Mouse (Mus musculus) forebrain, postnatal 0 days (tissue): ENCODE data around the gene Epm2aip1. TPM values are rescaled to one million over a fixed set of nuclear protein-coding genes. Genes with fewer than 3 reads are reported as not detected.

Experiments used
- ATAC-seq: fragments of 200-750 bp; cut with Nextera tagmentation; 2 replicates; pipeline ENCODE4 v1.8.0; 2017; ENCODE audit warnings: mild to moderate bottlenecking, moderate library complexity
- DNase-seq: peaks from one replicate; pipeline ENCODE4 v3.0.0-alpha.2; 2015
- H3K27ac ChIP-seq: fragments of 300-500 bp; sonication (generic); 2 replicates; pipeline ENCODE4 v1.5.1; 2014; ENCODE audit warnings: low read depth, mild to moderate bottlenecking, antibody characterized with exemption, low read length, moderate library complexity, mixed read lengths
- H3K27me3 ChIP-seq: fragments of 300-500 bp; sonication (generic); 2 replicates; pipeline ENCODE4 v1.6.1; 2014; ENCODE audit warnings: mild to moderate bottlenecking, low read length, mixed read lengths; ENCODE audit not compliant: insufficient read depth
- H3K36me3 ChIP-seq: fragments of 300-500 bp; sonication (generic); 2 replicates; pipeline ENCODE4 v1.6.1; 2014; ENCODE audit warnings: mild to moderate bottlenecking, moderate library complexity; ENCODE audit not compliant: insufficient read depth
- H3K4me1 ChIP-seq: fragments of 300-500 bp; sonication (generic); 2 replicates; pipeline ENCODE4 v1.6.1; 2014; ENCODE audit warnings: antibody characterized with exemption; ENCODE audit not compliant: insufficient read depth
- H3K4me2 ChIP-seq: fragments of 300-500 bp; sonication (generic); 2 replicates; pipeline ENCODE4 v1.6.1; 2014; ENCODE audit warnings: low read depth, mild to moderate bottlenecking, moderate library complexity
- H3K4me3 ChIP-seq: fragments of 300-500 bp; sonication (generic); 2 replicates; pipeline ENCODE4 v1.5.1; 2014; ENCODE audit warnings: low read depth, low read length, mixed read lengths
- H3K9ac ChIP-seq: fragments of 300-500 bp; sonication (generic); 2 replicates; pipeline ENCODE4 v1.6.1; 2014; ENCODE audit warnings: mild to moderate bottlenecking
- H3K9me3 ChIP-seq: fragments of 300-500 bp; sonication (generic); 2 replicates; pipeline ENCODE4 v1.6.1; 2016; ENCODE audit warnings: low read length
- CTCF ChIP-seq: sonication (generic); IDR thresholded peaks from 2 replicates; pipeline ENCODE4 v1.5.1; 2016; ENCODE audit warnings: antibody characterized with exemption, control low read depth, low read depth
- WGBS: fragments of 180-500 bp; shearing (Covaris S2); extraction: QIAGEN DNeasy Blood & Tissue Kit; methylation state at CpG from one replicate; pipeline ENCODE4 v1.1.7; 2014; 5-methylcytosine and 5-hydroxymethylcytosine counted together
- polyA plus RNA-seq: library from polyadenylated mRNA; unstranded; fragments of >200 nt; fragmentation: Nextera tagmentation; extraction: Ambion mirVana; gene quantifications from 2 replicates; pipeline ENCODE4 v1.2.1, GENCODE M21; 2015
- total RNA-seq: library from RNA; depleted of rRNA; stranded (reverse); fragments of >200 nt; gene quantifications from 2 replicates; pipeline ENCODE4 v1.2.3, GENCODE M21; 2014

Gene Epm2aip1
- total and polyA plus RNA-seq, 2 experiments from 2014 or later = 37.0 to 101 TPM

DNA sequence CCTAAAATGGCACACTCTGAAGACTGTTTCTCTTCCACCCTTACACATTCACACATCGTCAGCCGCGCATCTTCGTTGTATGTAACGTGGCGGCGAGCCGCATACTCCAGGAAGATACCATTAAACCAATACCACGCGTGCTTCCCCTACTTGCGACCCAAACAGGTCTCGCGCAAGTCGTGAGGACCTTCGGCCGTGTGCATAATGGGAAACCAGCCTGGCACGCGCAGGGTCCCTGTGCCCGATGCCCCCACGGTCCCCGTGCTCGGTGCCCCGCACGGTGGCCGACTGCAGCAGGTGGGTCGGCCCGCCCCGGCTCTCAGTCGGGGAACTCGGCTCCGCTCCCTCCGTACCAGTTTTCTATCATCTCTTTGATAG is 684 bp upstream of the Epm2aip1 start:
- Histone ChIP-seq H3K9me3 (no peaks in the 10 kb centered on the region), H3K36me3 (peaks cover 18% of the 10 kb centered on the region), H3K27ac (peak overlapping the region; percentile 91), H3K4me1 (peaks cover 38% of the 10 kb centered on the region), H3K4me2 (peak overlapping the region; percentile 68), H3K9ac (peak overlapping the region; percentile 56), H3K27me3 (no peaks in the 10 kb centered on the region), H3K4me3 (peak overlapping the region; percentile 57)
- no peak for TF ChIP-seq CTCF
- WGBS = 2% methylated on average over 32 of the region's 32 CpGs
- ATAC-seq (peak; percentile 79), DNase-seq (no peak)

DNA sequence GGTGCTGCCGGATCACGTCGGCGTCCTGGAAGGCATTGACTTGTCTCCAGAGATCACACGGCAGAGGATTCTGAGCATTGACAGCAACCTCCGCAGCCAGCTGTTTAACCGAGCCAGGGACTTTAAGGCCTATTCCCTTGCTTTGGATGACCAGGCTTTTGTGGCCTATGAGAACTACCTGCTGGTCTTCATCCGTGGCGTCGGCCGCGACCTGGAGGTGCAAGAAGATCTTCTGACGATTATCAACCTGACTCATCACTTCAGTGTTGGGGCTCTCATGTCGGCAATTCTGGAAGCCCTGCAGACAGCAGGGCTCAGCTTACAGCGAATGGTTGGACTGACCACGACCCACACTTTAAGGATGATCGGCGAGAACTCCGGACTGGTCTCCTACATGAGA is 627 bp downstream of the Epm2aip1 start:
- peak overlapping the region; percentile 95 for H3K27ac ChIP-seq
- H3K27me3 ChIP-seq = no peaks in the 10 kb centered on the region
- H3K36me3 ChIP-seq = peaks cover 13% of the 10 kb centered on the region
- no peaks in the 10 kb centered on the region for H3K9me3 ChIP-seq
- DNase-seq (no peak), ATAC-seq (no peak)
- peak overlapping the region; percentile 93 for H3K9ac ChIP-seq
- peaks cover 42% of the 10 kb centered on the region for H3K4me1 ChIP-seq
- peak overlapping the region; percentile 82 for H3K4me2 ChIP-seq
- TF ChIP-seq CTCF = no peak
- H3K4me3 ChIP-seq = peak overlapping the region; percentile 62
- 13% methylated on average over 19 of the region's 19 CpGs for WGBS

DNA sequence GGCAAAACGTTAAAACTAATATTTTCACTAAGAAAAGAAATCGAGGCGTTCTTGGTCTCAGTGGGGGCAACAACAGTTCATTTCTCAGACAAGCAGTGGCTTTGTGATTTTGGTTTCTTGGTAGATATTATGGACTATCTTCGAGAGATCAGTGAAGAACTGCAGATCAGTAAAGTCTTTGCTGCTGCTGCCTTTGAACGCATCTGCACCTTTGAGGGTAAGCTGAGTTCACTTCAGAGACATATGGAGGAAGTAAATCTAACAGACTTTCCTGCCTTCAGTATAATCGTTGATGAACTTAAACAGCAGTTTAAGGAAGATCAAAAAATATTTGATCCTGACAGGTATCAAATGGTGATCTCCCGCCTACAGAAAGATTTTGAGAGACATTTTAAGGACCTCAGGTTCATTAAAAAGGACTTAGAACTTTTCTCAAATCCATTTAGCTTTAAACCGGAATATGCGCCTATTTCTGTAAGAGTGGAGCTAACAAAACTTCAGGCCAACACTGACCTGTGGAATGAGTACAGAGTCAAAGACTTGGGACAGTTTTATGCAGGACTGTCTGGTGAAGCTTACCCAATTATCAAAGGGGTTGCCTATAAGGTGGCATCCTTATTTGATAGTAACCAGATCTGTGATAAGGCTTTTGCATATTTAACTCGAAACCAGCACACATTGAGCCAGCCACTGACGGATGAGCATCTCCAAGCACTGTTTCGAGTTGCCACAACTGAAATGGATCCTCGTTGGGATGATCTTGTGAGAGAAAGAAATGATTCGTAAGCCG is 1.5 kb downstream of the Epm2aip1 start:
- H3K4me1 ChIP-seq = peaks cover 42% of the 10 kb centered on the region
- 72% methylated on average over 15 of the region's 15 CpGs for WGBS
- no peaks in the 10 kb centered on the region for H3K9me3 ChIP-seq
- ATAC-seq (no peak), DNase-seq (no peak)
- peak overlapping the region; percentile 93 for H3K9ac ChIP-seq
- peak overlapping the region; percentile 62 for H3K4me3 ChIP-seq
- no peak overlapping the region for H3K27ac ChIP-seq
- TF ChIP-seq CTCF = no peak
- H3K36me3 ChIP-seq = peaks cover 16% of the 10 kb centered on the region
- peak overlapping the region; percentile 82 for H3K4me2 ChIP-seq
- H3K27me3 ChIP-seq = no peaks in the 10 kb centered on the region

DNA sequence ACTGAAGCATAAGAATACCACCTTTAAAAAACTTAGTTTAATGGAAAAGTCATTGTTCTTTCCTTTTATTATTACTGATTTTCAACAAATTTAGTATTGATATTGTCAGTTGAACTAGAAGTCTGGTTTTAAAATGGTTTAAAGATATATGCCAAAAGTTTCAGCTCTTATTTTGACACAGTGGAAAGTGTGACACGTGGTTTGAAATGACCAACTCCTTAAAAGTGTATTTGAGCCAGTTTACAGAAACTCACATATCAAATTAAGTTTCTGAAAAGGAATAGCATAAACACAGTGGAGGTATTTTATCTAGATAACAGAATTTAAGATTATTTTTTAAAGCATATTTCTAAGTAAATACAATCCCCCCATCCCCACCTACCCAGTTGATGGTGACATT is 2.2 kb downstream of the Epm2aip1 start:
- H3K36me3 ChIP-seq = peaks cover 19% of the 10 kb centered on the region
- no peak overlapping the region for H3K9ac ChIP-seq
- WGBS = 91% methylated on average over 1 of the region's 1 CpGs
- H3K9me3 ChIP-seq = no peaks in the 10 kb centered on the region
- H3K4me3 ChIP-seq = no peak overlapping the region
- no peak overlapping the region for H3K27ac ChIP-seq
- DNase-seq (no peak), ATAC-seq (no peak)
- no peaks in the 10 kb centered on the region for H3K27me3 ChIP-seq
- H3K4me2 ChIP-seq = peak overlapping the region; percentile 82; the same call in 1 of the 2 replicates
- no peak for TF ChIP-seq CTCF
- peaks cover 42% of the 10 kb centered on the region for H3K4me1 ChIP-seq

DNA sequence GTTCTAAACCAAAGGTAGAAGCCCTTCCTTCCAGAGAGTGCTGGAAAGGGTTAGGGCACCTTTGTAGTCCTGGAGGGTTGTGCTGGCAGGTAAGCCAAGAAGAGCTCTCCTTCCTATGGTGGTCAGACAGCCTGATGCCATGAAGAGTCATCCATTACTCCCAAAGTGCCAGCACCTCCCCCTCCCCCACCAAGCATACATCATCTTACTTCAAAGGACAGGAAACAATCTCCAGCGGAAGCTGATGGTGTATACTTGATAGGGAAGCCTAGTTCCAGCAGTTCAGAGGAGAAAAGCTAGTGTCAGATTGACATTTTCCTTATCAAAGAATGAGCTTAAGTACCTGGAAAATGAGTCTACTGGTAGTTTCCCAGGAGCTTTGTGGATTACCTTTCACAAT is 3.4 kb downstream of the Epm2aip1 start:
- Histone ChIP-seq H3K9ac (no peak overlapping the region), H3K4me2 (peak overlapping the region; percentile 30), H3K4me3 (0 out of 2 replicates have a peak overlapping the region, but pooled peaks have one; percentile 9), H3K9me3 (no peaks in the 10 kb centered on the region), H3K36me3 (peaks cover 19% of the 10 kb centered on the region), H3K4me1 (peaks cover 41% of the 10 kb centered on the region), H3K27ac (no peak overlapping the region), H3K27me3 (no peaks in the 10 kb centered on the region)
- DNase-seq (no peak), ATAC-seq (no peak)
- TF ChIP-seq CTCF = no peak
- 66% methylated on average over 1 of the region's 1 CpGs for WGBS

DNA sequence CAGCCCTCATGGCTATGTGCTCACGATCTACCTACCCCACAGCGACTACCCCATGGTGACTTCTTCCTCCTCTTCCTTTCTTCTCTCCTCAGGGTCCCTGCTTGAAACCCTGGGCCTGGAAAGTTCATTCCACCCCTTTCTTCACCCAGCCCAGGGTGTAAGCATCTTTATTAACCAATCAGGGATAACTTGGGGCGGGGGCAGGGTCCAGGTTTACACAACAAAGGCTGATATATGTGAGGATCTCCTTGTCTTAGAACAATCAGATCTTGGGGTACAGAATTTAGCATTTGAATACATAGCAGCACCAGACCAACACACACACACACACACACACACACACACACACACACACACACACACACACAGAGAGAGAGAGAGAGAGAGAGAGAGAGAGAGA is 13.3 kb downstream of the Epm2aip1 start:
- no peak overlapping the region for H3K4me3 ChIP-seq
- no peak overlapping the region for H3K4me2 ChIP-seq
- WGBS = 24% methylated on average over 3 of the region's 3 CpGs
- 0 out of 2 replicates have a peak, but pooled peaks cover 4% of the 10 kb centered on the region for H3K4me1 ChIP-seq
- no peak for ATAC-seq
- H3K27me3 ChIP-seq = no peaks in the 10 kb centered on the region
- no peak overlapping the region for H3K27ac ChIP-seq
- TF ChIP-seq CTCF = no peak
- no peaks in the 10 kb centered on the region for H3K36me3 ChIP-seq
- no peaks in the 10 kb centered on the region for H3K9me3 ChIP-seq
- H3K9ac ChIP-seq = no peak overlapping the region
- no peak for DNase-seq

DNA sequence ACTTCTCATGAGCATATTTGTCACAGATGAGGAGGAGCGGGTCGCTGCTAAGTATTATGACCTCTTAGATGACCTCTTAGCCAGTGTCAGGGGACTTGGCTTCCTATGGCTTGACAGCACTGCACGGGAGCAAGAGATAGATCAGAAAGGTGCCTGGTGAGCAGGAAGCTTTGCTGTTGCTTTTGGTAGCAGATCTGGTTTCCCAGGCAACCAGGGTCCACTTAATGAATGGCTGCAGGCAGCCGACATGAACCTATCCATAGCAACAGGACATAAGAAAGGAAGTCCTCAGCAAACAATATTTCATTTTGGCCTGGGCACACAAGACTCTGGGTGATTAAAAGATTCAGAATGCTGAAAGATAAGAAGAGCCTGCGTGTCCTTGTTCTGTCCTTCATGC is 13.9 kb downstream of the Epm2aip1 start:
- ATAC-seq (0 out of 2 replicates have a peak, but pooled peaks have one; percentile 19), DNase-seq (no peak)
- no peaks in the 10 kb centered on the region for H3K27me3 ChIP-seq
- no peak overlapping the region for H3K4me2 ChIP-seq
- H3K9me3 ChIP-seq = no peaks in the 10 kb centered on the region
- no peak overlapping the region for H3K9ac ChIP-seq
- TF ChIP-seq CTCF = no peak
- 20% methylated on average over 5 of the region's 5 CpGs for WGBS
- 0 out of 2 replicates have a peak, but pooled peaks cover 4% of the 10 kb centered on the region for H3K4me1 ChIP-seq
- H3K4me3 ChIP-seq = no peak overlapping the region
- no peak overlapping the region for H3K27ac ChIP-seq
- H3K36me3 ChIP-seq = no peaks in the 10 kb centered on the region
